Mouse (Mus musculus): Measurements from ENCODE around the gene Foxf2. TPM values are rescaled to one million over a fixed set of nuclear protein-coding genes. Genes with fewer than 3 reads are reported as not detected.

Foxf2 gene
- polyA plus RNA-seq, 2 experiments = 5.0 to 12.8 TPM

DNA sequence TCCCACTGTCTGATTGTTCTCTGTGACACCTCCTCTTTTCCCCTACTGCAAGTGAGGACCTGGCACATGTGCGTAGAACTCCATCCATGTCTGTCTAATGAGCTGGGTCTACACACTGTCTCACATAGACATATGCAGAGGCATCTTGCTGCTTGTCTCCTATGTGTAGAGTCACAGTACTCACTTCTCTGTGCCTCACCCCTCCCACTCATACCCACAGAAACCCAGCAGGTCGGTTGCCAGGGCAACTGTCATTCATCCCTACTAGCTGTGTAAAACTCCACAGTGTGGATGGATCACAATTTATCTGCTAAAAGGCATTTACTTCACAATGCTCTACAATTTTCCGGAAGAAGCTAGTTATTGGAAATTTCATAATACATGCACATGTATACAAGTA lies 46.5 kb downstream of the Foxf2 start:
- DNase-seq (ENCODE audit: low spot score) = no peak
- H3K9me3 ChIP-seq (ENCODE audit: control insufficient read depth, low read length) = no peaks in the 10 kb centered on the region
- 87% methylated on average over 3 of the region's 3 CpGs for WGBS
- no peak overlapping the region for H3K27ac ChIP-seq (replicated peaks; ENCODE audit: low read depth, low read length)
- no peaks in the 10 kb centered on the region for H3K36me3 ChIP-seq (ENCODE audit: control insufficient read depth, insufficient read depth, low read length)
- H3K4me1 ChIP-seq (ENCODE audit: control insufficient read depth, insufficient read depth, low read length) = peaks cover 3% of the 10 kb centered on the region; the same call in 1 of the 2 replicates
- no peak for TF ChIP-seq POLR2A (IDR thresholded peaks at IDR 0.05; ENCODE audit: borderline replicate concordance, extremely low read depth, insufficient read depth, insufficient read length)
- no peak overlapping the region for H3K4me2 ChIP-seq (replicated peaks; ENCODE audit: low read depth, low read length, severe bottlenecking)
- H3K9ac ChIP-seq (ENCODE audit: low read depth, low read length, severe bottlenecking) = no peak overlapping the region
- H3K27me3 ChIP-seq (ENCODE audit: control insufficient read depth, insufficient read depth, low read length) = no peaks in the 10 kb centered on the region
- no peak overlapping the region for H3K4me3 ChIP-seq (replicated peaks; ENCODE audit: low read length)
- ATAC-seq (ENCODE audit: low FRiP score, low read depth) = no peak

Small RNA genes lying within 50 kb of the gene (microRNA-seq; reads per million reads assigned to microRNA genes)
- gene Gm27516 = not detected

Other genes with a start within 250 kb of the Foxf2 start
- gene Foxq1, start 69.7 kb upstream of the Foxf2 start, polyA plus RNA-seq (2012; rRNA removed) = 2.9 and 3.1 TPM in 2 replicates
- gene Foxq1, start 69.7 kb upstream of the Foxf2 start, polyA plus RNA-seq (2014; fragmentation: Nextera tagmentation; extraction: Ambion mirVana) = 2.5 and 3.3 TPM in 2 replicates
- gene A530084C06Rik, start 66.5 kb upstream of the Foxf2 start, polyA plus RNA-seq (2012; rRNA removed) = 1.1 and 1.4 TPM in 2 replicates
- gene A530084C06Rik, start 66.5 kb upstream of the Foxf2 start, polyA plus RNA-seq (2014; fragmentation: Nextera tagmentation; extraction: Ambion mirVana) = not detected in 2 replicates
- 15.1 and 23.1 TPM in 2 replicates for gene Foxc1, start 180.8 kb downstream of the Foxf2 start, polyA plus RNA-seq (2012; rRNA removed)
- gene Foxc1, start 180.8 kb downstream of the Foxf2 start, polyA plus RNA-seq (2014; fragmentation: Nextera tagmentation; extraction: Ambion mirVana) = 8.5 and 10.3 TPM in 2 replicates

Data from limb, embryonic 14.5 days (tissue).